Mouse (Mus musculus) erythroblast, embryonic 14.5 days (primary cell): ENCODE measurements around the gene Stambpl1.

Source experiments
- GATA1 ChIP-seq: IDR thresholded peaks from 2 replicates; pipeline ENCODE4 v1.6.1; 2012; ENCODE audit warnings: low read length, inconsistent platforms, mixed read lengths
- TAL1 ChIP-seq: IDR thresholded peaks from 3 replicates; pipeline ENCODE4 v1.6.1; 2012; ENCODE audit warnings: low read length, inconsistent platforms, mixed read lengths

DNA sequence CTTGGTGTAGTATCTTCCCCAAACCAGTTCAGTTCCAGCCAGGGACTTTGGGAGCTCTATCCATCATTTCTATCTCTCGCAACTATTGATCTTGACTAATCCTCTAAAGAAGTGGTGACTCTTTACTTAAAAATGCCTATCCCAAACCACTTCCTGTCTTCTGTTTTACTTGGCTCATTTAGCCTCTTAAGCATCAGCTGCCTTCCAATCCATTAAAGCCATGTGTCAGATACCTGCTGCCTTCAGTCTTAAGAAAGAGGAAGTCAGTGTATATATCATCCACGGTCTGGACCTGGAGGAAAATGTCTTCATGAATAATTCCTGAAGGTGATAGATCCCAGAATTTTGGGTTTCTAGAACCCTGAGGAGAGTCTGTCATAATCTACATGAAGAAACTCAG, 11.7 kb upstream of the Stambpl1 start:
- TF ChIP-seq GATA1 (no peak), TAL1 (no peak)
